Mouse (Mus musculus): ENCODE measurements around the gene Gm10318. TPM values are rescaled to one million over a fixed set of nuclear protein-coding genes. Genes with fewer than 3 reads are reported as not detected.
A peak's percentile ranks its signal among the peaks of the same experiment; 100 is the strongest.

The Gm10318 gene
- polyA plus RNA-seq, 1 experiment from 2014 or later: not detected

- no peak within 1 kb of the TSS for H3K27ac ChIP-seq (ENCODE audit: low read depth)
- no peaks in the 10 kb centered on the region for H3K4me1 ChIP-seq (ENCODE audit: insufficient read depth)
- DNase-seq: no peak
- no peak for ATAC-seq
- H3K27me3 ChIP-seq (ENCODE audit: insufficient read depth, low read length): no peaks in the 10 kb centered on the region
- H3K9me3 ChIP-seq (ENCODE audit: low read length): no peaks in the 10 kb centered on the region
- H3K36me3 ChIP-seq (replicated peaks; ENCODE audit: insufficient read depth, low read length): no peaks in the 10 kb centered on the region
- TF ChIP-seq CTCF (IDR thresholded peaks at IDR 0.05; ENCODE audit: low read depth): no peak
- TF ChIP-seq EP300 (IDR thresholded peaks at IDR 0.05; ENCODE audit: low read depth): no peak
- 45% methylated on average over 7 of the region's 7 CpGs for WGBS (ENCODE audit: insufficient replicate concordance)
- no peak within 1 kb of the TSS for H3K4me2 ChIP-seq (ENCODE audit: low read depth, low read length)
- no peak within 1 kb of the TSS for H3K4me3 ChIP-seq (ENCODE audit: low read depth, low read length)
- H3K9ac ChIP-seq (replicated peaks): no peak within 1 kb of the TSS
Measured at GRCm38 (mm10) chr10:77861675-77862074, 9.0 kb downstream of the Gm10318 start, which contains the start of gene Gm3285. Gene Gm3285 (plus strand): TSS chr10:77861975.

- Histone ChIP-seq H3K27ac (ENCODE audit: low read depth) (no peak overlapping the region), H3K9me3 (ENCODE audit: low read length) (no peaks in the 10 kb centered on the region), H3K9ac (replicated peaks) (no peak overlapping the region), H3K4me1 (ENCODE audit: insufficient read depth) (no peaks in the 10 kb centered on the region), H3K27me3 (ENCODE audit: insufficient read depth, low read length) (no peaks in the 10 kb centered on the region), H3K4me3 (ENCODE audit: low read depth, low read length) (no peak overlapping the region), H3K4me2 (ENCODE audit: low read depth, low read length) (peak overlapping the region; percentile 47), H3K36me3 (replicated peaks; ENCODE audit: insufficient read depth, low read length) (no peaks in the 10 kb centered on the region)
- WGBS (ENCODE audit: insufficient replicate concordance): 31% methylated on average over 14 of the region's 14 CpGs
- TF ChIP-seq CTCF (IDR thresholded peaks at IDR 0.05; ENCODE audit: low read depth) (no peak), EP300 (IDR thresholded peaks at IDR 0.05; ENCODE audit: low read depth) (no peak)
- DNase-seq (peak; percentile 46), ATAC-seq (peak; percentile 79)
Measured at GRCm38 (mm10) chr10:77864067-77864761, 11.6 kb downstream of the Gm10318 start.

- Histone ChIP-seq H3K27ac (ENCODE audit: low read depth) (no peak overlapping the region), H3K4me1 (ENCODE audit: insufficient read depth) (no peaks in the 10 kb centered on the region), H3K4me2 (ENCODE audit: low read depth, low read length) (peak overlapping the region; percentile 47), H3K27me3 (ENCODE audit: insufficient read depth, low read length) (no peaks in the 10 kb centered on the region), H3K4me3 (ENCODE audit: low read depth, low read length) (no peak overlapping the region), H3K36me3 (replicated peaks; ENCODE audit: insufficient read depth, low read length) (no peaks in the 10 kb centered on the region), H3K9me3 (ENCODE audit: low read length) (no peaks in the 10 kb centered on the region), H3K9ac (replicated peaks) (no peak overlapping the region)
- TF ChIP-seq EP300 (IDR thresholded peaks at IDR 0.05; ENCODE audit: low read depth) (no peak), CTCF (IDR thresholded peaks at IDR 0.05; ENCODE audit: low read depth) (no peak)
- DNase-seq (no peak), ATAC-seq (no peak)
- 33% methylated on average over 11 of the region's 11 CpGs for WGBS (ENCODE audit: insufficient replicate concordance)
Measured at GRCm38 (mm10) chr10:77864762-77865143, 12.1 kb downstream of the Gm10318 start.

GRCm38 (mm10) chr10:77867546-77867945, 14.9 kb downstream of the Gm10318 start:
- DNase-seq: no peak
- Histone ChIP-seq H3K36me3 (replicated peaks; ENCODE audit: insufficient read depth, low read length) (no peaks in the 10 kb centered on the region), H3K9me3 (ENCODE audit: low read length) (no peaks in the 10 kb centered on the region), H3K27ac (ENCODE audit: low read depth) (no peak overlapping the region), H3K4me2 (ENCODE audit: low read depth, low read length) (no peak overlapping the region), H3K27me3 (ENCODE audit: insufficient read depth, low read length) (no peaks in the 10 kb centered on the region), H3K4me1 (ENCODE audit: insufficient read depth) (no peaks in the 10 kb centered on the region), H3K4me3 (ENCODE audit: low read depth, low read length) (no peak overlapping the region), H3K9ac (replicated peaks) (no peak overlapping the region)
- TF ChIP-seq CTCF (IDR thresholded peaks at IDR 0.05; ENCODE audit: low read depth) (no peak), EP300 (IDR thresholded peaks at IDR 0.05; ENCODE audit: low read depth) (no peak)
- 17% methylated on average over 1 of the region's 1 CpGs for WGBS (ENCODE audit: insufficient replicate concordance)
- no peak for ATAC-seq

GRCm38 (mm10) chr10:77869651-77870050, 17.0 kb downstream of the Gm10318 start:
- H3K9ac ChIP-seq (replicated peaks): no peak overlapping the region
- H3K27ac ChIP-seq (ENCODE audit: low read depth): no peak overlapping the region
- no peak overlapping the region for H3K4me2 ChIP-seq (ENCODE audit: low read depth, low read length)
- no peaks in the 10 kb centered on the region for H3K27me3 ChIP-seq (ENCODE audit: insufficient read depth, low read length)
- no peaks in the 10 kb centered on the region for H3K4me1 ChIP-seq (ENCODE audit: insufficient read depth)
- TF ChIP-seq EP300 (IDR thresholded peaks at IDR 0.05; ENCODE audit: low read depth): no peak
- H3K4me3 ChIP-seq (ENCODE audit: low read depth, low read length): no peak overlapping the region
- H3K36me3 ChIP-seq (replicated peaks; ENCODE audit: insufficient read depth, low read length): no peaks in the 10 kb centered on the region
- WGBS (ENCODE audit: insufficient replicate concordance): 75% methylated on average over 7 of the region's 7 CpGs
- no peaks in the 10 kb centered on the region for H3K9me3 ChIP-seq (ENCODE audit: low read length)
- no peak for ATAC-seq
- DNase-seq: no peak

GRCm38 (mm10) chr10:77878985-77879384, 26.3 kb downstream of the Gm10318 start:
- no peak for TF ChIP-seq EP300 (IDR thresholded peaks at IDR 0.05; ENCODE audit: low read depth)
- peak; percentile 54 for TF ChIP-seq CTCF (IDR thresholded peaks at IDR 0.05; ENCODE audit: low read depth)
- Histone ChIP-seq H3K36me3 (replicated peaks; ENCODE audit: insufficient read depth, low read length) (no peaks in the 10 kb centered on the region), H3K27me3 (ENCODE audit: insufficient read depth, low read length) (no peaks in the 10 kb centered on the region), H3K9me3 (ENCODE audit: low read length) (no peaks in the 10 kb centered on the region), H3K4me1 (ENCODE audit: insufficient read depth) (no peaks in the 10 kb centered on the region), H3K27ac (ENCODE audit: low read depth) (no peak overlapping the region), H3K4me3 (ENCODE audit: low read depth, low read length) (no peak overlapping the region), H3K9ac (replicated peaks) (no peak overlapping the region), H3K4me2 (ENCODE audit: low read depth, low read length) (no peak overlapping the region)
- ATAC-seq (no peak), DNase-seq (peak; percentile 30)
- WGBS (ENCODE audit: insufficient replicate concordance): 59% methylated on average over 6 of the region's 6 CpGs
